Mouse (Mus musculus): ENCODE results near the gene Usf1. TPM values are rescaled to one million over a fixed set of nuclear protein-coding genes. Genes with fewer than 3 reads are reported as not detected.

The Usf1 gene
- total RNA-seq, 2 experiments from 2014 or later: 40.1 to 42.5 TPM

GRCm38 (mm10) chr1:171418660-171419059 is 7.5 kb downstream of the Usf1 start, which contains the start of gene Tstd1:
TSS of gene Tstd1 (plus strand) at chr1:171418872.
- DNase-seq: no peak

GRCm38 (mm10) chr1:171419291-171419882 is 8.3 kb downstream of the Usf1 start:
- DNase-seq: no peak

- no peak for DNase-seq
Measured at GRCm38 (mm10) chr1:171419905-171420304, 8.8 kb downstream of the Usf1 start.

- no peak for DNase-seq
Measured at GRCm38 (mm10) chr1:171422504-171423095, 11.5 kb downstream of the Usf1 start.

- DNase-seq: no peak
Measured at GRCm38 (mm10) chr1:171424638-171425037, 13.5 kb downstream of the Usf1 start.

- DNase-seq: peak; percentile 42 to 48
Measured at GRCm38 (mm10) chr1:171425126-171425525, 14.0 kb downstream of the Usf1 start.

- DNase-seq: no peak
Measured at GRCm38 (mm10) chr1:171432158-171432557, 21.0 kb downstream of the Usf1 start.

GRCm38 (mm10) chr1:171435288-171435814 is 24.2 kb downstream of the Usf1 start:
- no peak for DNase-seq

- no peak for DNase-seq
Measured at GRCm38 (mm10) chr1:171435974-171436373, 24.9 kb downstream of the Usf1 start.

- peak; percentile 89 to 90 for DNase-seq
Measured at GRCm38 (mm10) chr1:171437264-171438013, 26.3 kb downstream of the Usf1 start, which contains the start of gene F11r. TSS of gene F11r (plus strand) at chr1:171437535.

- DNase-seq: peak; percentile 39 to 58
Measured at GRCm38 (mm10) chr1:171438014-171438670, 27.0 kb downstream of the Usf1 start.

- DNase-seq: no peak
Measured at GRCm38 (mm10) chr1:171439072-171439471, 28.0 kb downstream of the Usf1 start.

- peak; percentile 77 to 89 for DNase-seq
Measured at GRCm38 (mm10) chr1:171440025-171440725, 29.1 kb downstream of the Usf1 start.

GRCm38 (mm10) chr1:171441466-171442412 is 30.6 kb downstream of the Usf1 start:
- DNase-seq: no peak

- DNase-seq: peak in 1 of 2 experiments; percentile 49
Measured at GRCm38 (mm10) chr1:171442413-171442760, 31.3 kb downstream of the Usf1 start.

GRCm38 (mm10) chr1:171445050-171445449 is 33.9 kb downstream of the Usf1 start:
- DNase-seq: no peak

- DNase-seq: no peak
Measured at GRCm38 (mm10) chr1:171446854-171447253, 35.7 kb downstream of the Usf1 start.

GRCm38 (mm10) chr1:171447692-171448091 is 36.6 kb downstream of the Usf1 start:
- no peak for DNase-seq

GRCm38 (mm10) chr1:171450062-171450461 is 38.9 kb downstream of the Usf1 start:
- no peak for DNase-seq

GRCm38 (mm10) chr1:171451001-171451400 is 39.9 kb downstream of the Usf1 start:
- DNase-seq: no peak

GRCm38 (mm10) chr1:171452522-171452921 is 41.4 kb downstream of the Usf1 start:
- DNase-seq: no peak

Data from heart, adult 18-20 months (tissue).